Mouse (Mus musculus) thymus, postnatal 10 days (tissue): ENCODE results near the gene Chrna5.

Source experiments
- DNase-seq, 2 experiments: peaks; one replicate each; pipeline ENCODE4 v3.0.0; 2021; ENCODE audit warnings: low spot score in 2 of 2

The Chrna5 gene

DNA sequence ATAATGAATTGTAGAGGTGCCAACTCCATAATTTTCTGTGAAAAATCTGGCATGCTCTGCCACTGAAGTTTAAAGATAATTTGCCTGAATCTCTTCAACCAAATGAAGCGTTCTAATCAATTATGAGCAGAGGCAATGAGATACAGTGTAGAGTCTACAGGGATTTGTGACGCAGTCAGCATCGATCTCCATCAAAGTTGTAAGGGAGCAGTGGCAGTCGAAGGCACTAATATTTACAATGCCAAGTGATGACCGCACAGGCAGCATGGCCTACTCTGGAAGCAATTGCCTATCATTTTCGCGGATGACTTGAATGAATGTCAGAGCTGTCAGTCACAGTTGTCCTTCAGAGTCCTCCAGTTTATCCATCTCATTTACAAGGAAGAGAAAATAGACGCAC is at the start of gene Chrna5:
Gene Chrna5, plus strand, starts transcription at position 207 of the 400 bp plus-strand sequence.
- DNase-seq: no peak

DNA sequence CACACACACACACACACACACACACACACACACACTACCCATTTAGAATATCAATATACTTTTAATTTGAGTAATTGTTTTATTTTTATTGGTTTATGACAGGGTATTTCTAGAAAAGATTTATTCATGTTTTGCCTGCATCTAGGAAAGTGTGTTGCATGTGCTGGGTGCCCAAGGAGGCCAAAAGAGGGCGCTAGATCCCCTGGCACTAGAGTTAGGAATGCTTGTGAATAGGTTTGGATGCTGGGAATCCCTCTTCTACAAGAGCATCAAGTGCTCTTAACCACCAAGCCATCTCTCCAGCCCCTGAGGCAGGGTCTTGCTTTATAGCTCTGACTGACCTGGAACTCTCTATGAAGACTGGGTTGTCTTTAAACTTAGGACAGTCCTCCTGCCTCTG is 48.9 kb upstream of the Chrna5 start:
- no peak for DNase-seq

DNA sequence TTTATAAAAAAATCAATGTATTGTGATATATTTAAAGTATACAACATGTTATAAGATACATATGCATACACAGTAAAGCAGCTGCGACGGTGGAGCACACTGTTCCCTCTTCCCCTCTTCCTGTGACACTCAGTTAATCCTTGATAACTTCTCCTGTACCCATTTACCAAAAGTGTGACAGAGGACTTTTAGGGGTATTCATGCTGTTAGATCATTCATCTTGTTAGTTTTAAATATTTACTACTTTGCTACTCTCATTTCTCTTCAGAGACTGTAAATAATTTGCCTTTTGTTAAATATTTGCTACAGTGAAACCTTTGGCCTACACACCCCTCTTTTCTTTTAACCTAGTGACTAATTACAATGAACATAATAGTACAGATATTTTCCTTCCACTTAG is 48.3 kb upstream of the Chrna5 start:
- no peak for DNase-seq

- no peak for DNase-seq
Observed at GRCm38 (mm10) chr9:54942071-54942470, 38.6 kb upstream of the Chrna5 start.

GRCm38 (mm10) chr9:54944467-54944866 is 36.2 kb upstream of the Chrna5 start:
- DNase-seq: no peak

DNA sequence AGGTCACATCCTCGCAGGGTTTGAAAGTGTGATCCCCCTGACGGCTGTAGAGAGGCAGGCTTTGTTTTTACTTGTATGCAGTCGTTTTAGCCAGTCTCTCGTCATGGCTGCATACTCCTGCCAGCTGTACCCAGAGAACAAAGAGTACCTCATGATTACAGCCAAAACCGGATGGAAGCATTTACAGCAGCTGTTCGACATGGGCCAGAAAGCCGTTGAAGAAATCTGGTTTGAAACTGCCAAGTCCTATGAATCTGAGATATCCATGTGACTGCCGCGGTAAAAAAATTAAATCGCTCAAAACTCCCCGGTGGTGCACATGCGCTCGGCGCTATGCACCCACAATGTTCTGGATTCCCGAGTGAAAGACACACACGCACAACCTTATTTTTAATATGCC is 34.4 kb upstream of the Chrna5 start:
- DNase-seq: no peak

GRCm38 (mm10) chr9:54949465-54949864 is 31.2 kb upstream of the Chrna5 start:
- no peak for DNase-seq

GRCm38 (mm10) chr9:54950162-54950561 is 30.5 kb upstream of the Chrna5 start:
- DNase-seq: peak in 1 of 2 experiments; percentile 5

- DNase-seq: peak; percentile 80 to 93
Observed at GRCm38 (mm10) chr9:54950575-54951321, 29.9 kb upstream of the Chrna5 start, which contains the start of the genes Psma4 and AY074887. Gene Psma4 (plus strand): TSS chr9:54950790. Gene AY074887 (minus strand): TSS chr9:54950998.

- no peak for DNase-seq
Observed at GRCm38 (mm10) chr9:54961059-54961458, 19.6 kb upstream of the Chrna5 start.

- no peak for DNase-seq
Observed at GRCm38 (mm10) chr9:54963669-54964068, 17.0 kb upstream of the Chrna5 start.

DNA sequence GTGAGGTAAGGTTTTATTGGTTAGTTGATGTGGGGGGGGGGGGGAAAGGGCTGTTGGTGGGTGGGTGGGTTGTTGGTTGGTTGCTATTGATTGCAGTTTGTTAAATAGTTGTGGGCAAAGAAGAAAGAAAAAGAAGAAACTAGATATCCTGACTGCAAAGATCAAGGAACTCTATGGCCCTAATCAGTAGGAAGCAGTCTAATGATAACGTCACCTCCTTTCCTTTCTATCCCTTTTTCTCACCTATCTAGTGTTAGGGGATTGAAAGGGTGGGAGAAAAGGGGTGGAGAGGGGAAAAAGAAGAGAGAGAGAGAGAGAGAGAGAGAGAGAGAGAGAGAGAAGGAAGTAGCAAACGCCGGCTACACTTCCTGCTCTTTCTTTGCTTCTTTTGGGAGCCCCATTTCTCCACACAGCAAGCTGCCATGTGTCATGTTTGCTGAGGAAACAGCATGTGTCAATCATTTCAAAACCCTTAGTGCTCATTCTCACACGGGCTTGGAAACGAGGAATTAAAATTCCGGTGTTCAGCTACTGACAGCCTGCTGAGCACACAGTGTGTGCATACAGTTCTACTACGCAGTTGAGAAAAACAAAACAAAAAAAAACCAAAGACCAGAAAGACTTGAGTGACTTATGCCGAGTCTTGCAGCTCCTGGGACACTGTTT is 10.6 kb upstream of the Chrna5 start:
- DNase-seq: no peak

- peak in 1 of 2 experiments; percentile 25 for DNase-seq
Observed at GRCm38 (mm10) chr9:54981291-54982191, 861 bp downstream of the Chrna5 start.

DNA sequence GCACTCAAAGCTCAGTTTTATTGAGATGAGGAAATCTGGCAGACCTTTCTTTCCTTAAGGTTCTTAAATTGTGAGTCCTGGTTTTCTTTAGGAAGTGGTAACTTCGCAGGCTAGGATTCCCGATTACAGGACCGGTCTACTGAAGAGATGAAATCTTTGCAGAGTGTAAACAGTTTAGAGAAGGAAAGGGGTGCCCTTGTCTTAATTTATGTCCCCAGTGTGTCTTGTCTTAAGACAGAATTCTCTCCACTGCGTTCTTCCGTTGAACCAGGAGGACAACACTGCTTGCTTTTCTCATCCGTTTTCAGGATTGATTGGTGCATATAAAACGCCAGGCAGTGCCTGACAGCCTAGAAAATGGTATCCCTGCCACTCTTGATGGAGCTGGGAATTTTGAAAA is 1.7 kb downstream of the Chrna5 start:
- no peak for DNase-seq

DNA sequence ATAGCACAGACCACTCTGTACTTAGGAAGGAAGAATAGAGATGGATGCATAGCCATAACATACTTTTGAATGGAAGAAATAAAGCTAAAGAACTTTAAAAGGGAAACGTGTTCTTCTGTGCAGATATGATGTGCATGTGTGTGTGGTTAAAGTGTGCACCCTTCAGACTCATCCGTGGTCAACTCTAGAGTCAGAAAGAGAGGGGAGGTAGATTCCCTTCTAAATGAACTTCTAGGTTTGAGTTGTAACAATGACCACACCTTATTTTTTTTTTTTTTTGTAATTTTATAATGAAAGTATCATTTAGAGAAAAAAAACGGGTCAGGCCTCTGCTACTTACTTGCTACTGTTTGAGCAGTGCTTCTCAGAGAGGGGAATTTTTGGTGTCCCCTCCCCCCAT is 9.7 kb downstream of the Chrna5 start:
- DNase-seq: no peak

- no peak for DNase-seq
Observed at GRCm38 (mm10) chr9:54994381-54994780, 13.7 kb downstream of the Chrna5 start.

DNA sequence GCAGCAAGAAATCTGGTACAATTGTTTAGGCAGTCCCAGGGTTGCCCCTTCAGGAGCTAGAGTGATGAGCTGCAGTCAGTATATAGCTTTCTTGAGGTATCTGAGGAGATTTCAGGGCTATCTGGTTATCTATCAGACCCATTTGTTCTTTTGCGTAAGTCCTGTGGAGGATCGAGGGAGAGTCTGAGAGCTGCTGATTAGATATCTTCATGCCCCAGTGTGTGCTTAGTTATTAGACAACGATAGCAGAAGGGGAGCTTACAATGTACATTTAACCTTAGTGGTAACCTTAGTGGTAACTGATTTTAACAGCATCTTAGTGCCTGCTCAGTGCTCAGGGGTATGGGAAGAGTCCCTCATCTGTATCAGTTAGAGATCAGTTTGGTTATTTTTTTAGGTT is 15.0 kb downstream of the Chrna5 start:
- no peak for DNase-seq

GRCm38 (mm10) chr9:55003609-55004008 is 22.9 kb downstream of the Chrna5 start:
- DNase-seq: no peak

DNA sequence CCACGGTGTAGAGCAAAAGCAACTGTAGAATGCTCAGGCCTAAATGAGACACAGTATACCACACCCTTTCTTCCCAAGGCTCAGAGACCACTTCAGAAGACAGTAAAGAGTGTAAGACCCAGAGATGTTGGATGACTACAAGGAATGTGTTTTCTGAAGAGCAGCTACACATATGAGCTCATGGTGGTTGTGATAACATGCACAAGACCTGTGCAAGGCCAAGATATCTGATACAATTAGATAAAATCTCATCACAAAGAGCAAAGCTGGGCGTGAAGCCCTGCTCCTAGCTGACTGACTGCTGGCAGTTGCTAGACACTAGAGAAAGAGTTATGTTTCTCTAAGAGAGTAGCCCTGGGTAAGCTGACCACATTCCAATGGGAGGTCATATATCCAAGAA is 29.0 kb downstream of the Chrna5 start:
- no peak for DNase-seq

DNA sequence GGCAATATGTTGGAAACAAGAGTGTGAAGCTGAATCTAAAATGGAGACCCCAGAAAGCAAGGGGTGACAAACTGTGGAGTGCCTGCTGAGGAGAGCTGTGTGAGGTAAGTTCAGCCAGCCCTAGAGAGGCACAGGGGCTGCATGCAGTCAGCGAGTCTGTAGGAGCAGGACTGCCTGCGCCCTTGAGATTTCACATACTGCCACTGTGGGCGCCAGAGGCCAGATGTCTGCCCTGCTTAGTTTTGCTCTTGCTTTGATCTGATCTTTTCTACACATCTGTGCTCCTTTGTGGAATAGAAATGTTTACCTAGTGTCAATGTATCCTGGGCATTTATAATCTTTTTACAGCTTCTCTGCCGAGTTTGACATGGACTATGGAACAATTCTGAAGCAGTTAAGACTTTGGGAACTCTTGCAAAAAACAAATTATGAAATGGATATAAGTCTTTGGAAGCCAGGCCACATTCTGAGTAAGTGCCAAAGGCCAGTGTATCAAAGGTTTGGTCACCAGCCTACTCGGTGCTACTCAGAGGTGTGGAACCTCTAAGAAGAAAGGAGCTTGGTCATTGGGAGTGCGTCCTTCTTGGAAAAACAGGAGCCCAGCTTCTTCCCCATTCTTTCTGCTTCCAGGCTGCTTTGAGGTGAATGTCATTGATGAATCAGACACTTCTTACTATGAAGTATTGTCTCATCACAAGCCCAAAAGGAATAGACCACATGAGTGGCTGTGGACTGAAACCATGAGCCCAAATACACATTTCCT is 30.1 kb downstream of the Chrna5 start:
- no peak for DNase-seq

- no peak for DNase-seq
Observed at GRCm38 (mm10) chr9:55016926-55017325, 36.2 kb downstream of the Chrna5 start.
